Mouse (Mus musculus) CD4-positive, CD25-positive, alpha-beta regulatory T cell, adult 9 weeks (primary cell): Measurements from ENCODE around the gene Btf3. TPM values are rescaled to one million over a fixed set of nuclear protein-coding genes. Genes with fewer than 3 reads are reported as not detected.

Experiments used
- polyA plus RNA-seq: library from polyadenylated mRNA; unstranded; fragments of 100-300 nt; shearing (Covaris generic); gene quantifications from one replicate; pipeline ENCODE4 v1.2.1, GENCODE M21; 2017

Btf3 gene
- 663 TPM for polyA plus RNA-seq

DNA sequence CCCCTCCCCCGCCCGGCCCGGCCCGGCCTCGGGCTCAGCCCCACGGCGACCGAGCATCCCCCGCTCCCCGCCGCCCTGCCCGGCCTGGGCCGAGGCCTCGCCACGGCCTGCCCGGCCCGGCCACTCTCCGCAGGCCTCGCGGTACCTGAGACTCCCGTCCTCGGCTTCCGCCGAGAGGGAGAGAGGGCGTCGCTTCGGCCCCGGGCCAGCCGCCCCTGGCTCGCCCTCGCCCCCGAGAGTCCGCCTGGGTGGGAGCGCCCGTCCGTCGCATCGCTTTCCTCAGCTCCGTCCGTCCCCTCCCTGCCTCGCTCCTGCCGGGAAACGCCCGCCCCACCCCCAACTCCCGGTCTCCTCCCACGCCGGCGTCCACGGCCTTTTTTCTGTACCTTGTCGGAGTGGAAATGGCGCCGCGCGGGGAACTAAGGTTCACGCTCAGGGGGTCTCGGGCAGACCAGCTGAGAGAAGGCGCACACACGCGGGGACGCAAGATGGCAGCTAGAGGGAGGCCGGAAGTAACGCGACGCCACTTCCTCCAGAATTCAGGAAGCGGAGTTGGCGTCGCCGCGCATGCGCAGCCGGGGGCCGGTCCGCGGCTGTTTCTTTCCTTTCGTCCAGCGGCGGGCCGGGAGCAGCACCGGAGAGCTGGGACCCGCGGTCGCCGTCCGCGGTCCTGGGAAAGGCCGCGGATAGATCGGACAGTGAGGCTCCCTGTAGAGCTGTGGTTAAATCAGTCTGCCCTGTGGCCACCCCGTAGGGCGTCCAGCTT is at the start of gene Btf3:
Gene Btf3 (minus strand): TSS at position 527 of the 766 bp plus-strand sequence.

DNA sequence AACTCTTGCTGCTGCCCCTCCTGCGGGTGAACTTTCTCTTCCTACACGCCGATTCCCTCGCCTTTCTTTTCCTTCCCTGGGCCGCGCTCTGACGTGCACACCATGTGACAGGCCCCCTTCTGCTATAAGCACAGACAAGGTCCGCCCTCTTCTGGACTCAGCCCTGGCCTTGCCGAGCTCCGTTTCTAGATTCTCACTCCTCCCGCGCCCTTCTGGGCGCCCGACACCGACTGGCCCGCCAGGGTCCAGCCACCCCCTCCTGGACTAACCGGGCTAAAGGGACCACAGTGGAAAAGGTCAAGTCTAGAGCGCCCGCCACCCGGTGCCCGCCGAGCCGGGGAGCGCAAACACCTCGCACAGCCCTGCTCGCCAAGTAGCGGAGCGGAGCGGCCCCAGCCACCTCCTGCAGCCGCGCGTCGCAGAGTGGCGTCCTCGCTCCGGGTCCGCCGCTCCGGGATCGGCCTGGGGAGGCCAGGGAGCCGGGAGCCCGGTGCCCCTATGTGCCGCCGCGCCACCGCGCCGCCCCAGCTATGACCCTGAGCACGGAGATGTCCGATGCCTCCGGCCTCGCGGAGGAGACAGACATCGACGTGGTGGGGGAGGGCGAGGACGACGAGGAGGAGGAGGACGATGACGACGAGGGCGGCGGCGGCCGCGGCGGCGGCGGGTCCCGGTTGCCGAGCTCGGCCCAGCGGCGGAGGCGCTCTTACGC is 37.4 kb upstream of the Btf3 start, which contains the start of gene Foxd1:
Gene Foxd1 (plus strand): TSS at position 153 of the 712 bp plus-strand sequence.

DNA sequence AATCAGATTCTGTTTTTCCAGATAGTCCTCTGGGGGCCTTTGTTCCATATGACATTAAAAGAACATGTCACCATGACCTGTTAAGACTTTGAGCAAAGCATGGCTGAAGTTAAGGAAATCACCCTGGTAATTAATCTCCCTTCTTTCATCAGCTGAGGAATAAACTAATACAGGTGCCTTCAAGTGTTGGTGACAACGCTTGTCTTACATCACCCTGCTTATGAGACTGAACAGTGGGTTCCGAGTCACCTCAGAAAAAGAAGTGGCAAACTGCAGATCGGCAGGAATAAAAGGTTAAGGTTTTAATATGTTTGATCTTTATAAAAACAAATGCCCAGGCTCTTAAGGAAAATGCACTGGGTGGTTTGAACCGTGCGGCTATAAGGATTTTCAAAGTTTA is 37.1 kb downstream of the Btf3 start, which contains the start of gene Gm21976:
Gene Gm21976 (plus strand): TSS at position 202 of the 400 bp plus-strand sequence.

DNA sequence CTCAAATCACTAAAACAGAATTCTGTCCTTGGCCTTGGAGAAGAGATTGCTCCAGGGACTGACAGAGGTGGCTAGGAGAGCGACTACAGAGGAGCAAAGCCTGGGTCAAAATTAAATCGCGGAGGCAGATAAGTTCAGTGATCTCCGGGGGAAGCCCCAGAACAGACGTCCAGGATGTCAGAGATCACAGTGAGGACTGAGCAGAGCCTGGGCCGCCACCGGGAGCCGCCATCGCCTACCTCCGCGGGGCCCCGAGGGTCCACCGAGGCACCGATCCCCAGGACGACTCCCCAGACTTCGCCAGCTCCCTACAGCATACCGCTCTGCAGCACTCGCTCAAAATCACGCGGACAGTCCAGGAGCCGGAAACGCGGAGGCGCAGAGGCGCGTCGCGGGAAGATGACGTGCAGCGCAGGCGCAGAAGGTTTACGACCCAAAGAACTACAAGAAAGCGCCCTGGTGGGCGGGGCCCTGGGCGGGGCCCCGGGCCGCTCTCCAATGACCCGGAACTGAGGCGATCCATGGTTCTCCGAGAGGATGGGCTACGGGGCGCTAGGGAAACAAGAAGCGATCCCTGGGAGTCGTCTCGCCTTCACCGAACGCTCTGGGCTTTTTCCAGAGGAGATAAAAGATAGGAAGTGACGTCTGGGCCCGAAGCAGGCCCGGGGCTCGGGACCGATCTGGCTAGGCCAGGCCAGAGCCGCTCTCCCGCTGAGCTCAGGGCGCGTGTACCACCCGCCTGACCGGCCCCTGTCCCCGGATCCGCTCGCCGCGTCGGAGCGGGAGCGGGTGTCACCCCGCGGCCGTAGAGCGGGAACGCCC is 54.0 kb downstream of the Btf3 start, which contains the start of the genes Utp15 and Ankra2:
Gene Utp15 (minus strand): TSS at position 406 of the 822 bp plus-strand sequence.
Gene Ankra2 (plus strand): TSS at position 439 of the 822 bp plus-strand sequence.

Other genes starting within 250 kb of the Btf3 start
- not detected for gene Arhgef28, start 110.6 kb downstream of the Btf3 start, polyA plus RNA-seq
- 61.5 TPM for gene Utp15, start 54.0 kb downstream of the Btf3 start, polyA plus RNA-seq
- gene Ankra2, start 53.9 kb downstream of the Btf3 start, polyA plus RNA-seq = 22.3 TPM
- gene Gm21976, start 37.1 kb downstream of the Btf3 start, polyA plus RNA-seq = not detected
- gene Foxd1, start 37.2 kb upstream of the Btf3 start, polyA plus RNA-seq = not detected
- not detected for gene Gm10320, start 175.0 kb upstream of the Btf3 start, polyA plus RNA-seq